Mouse (Mus musculus) hindbrain, embryonic 12.5 days (tissue): ENCODE data around the gene Atp8b2. TPM values are rescaled to one million over a fixed set of nuclear protein-coding genes. Genes with fewer than 3 reads are reported as not detected.

Experiments used
- ATAC-seq: fragments of 200-750 bp; cut with Nextera tagmentation; 2 replicates; pipeline ENCODE4 v1.8.0; 2017; ENCODE audit warnings: moderate TSS enrichment; ENCODE audit not compliant: low FRiP score
- H3K27ac ChIP-seq: fragments of 300-500 bp; sonication (generic); 2 replicates; pipeline ENCODE4 v1.5.1; 2016; ENCODE audit warnings: mild to moderate bottlenecking
- H3K27me3 ChIP-seq: fragments of 300-500 bp; sonication (generic); 2 replicates; pipeline ENCODE4 v1.6.1; 2016; ENCODE audit warnings: mild to moderate bottlenecking
- H3K36me3 ChIP-seq: fragments of 300-500 bp; sonication (generic); 2 replicates; pipeline ENCODE4 v1.6.1; 2016; ENCODE audit warnings: mild to moderate bottlenecking
- H3K4me1 ChIP-seq: fragments of 300-500 bp; sonication (generic); 2 replicates; pipeline ENCODE4 v1.6.1; 2016
- H3K4me2 ChIP-seq: fragments of 300-500 bp; sonication (generic); replicated peaks from 2 replicates; pipeline ENCODE4 v1.6.1; 2016; ENCODE audit warnings: mild to moderate bottlenecking
- H3K4me3 ChIP-seq: fragments of 300-500 bp; sonication (generic); 2 replicates; pipeline ENCODE4 v1.5.1; 2016; ENCODE audit warnings: mild to moderate bottlenecking
- H3K9ac ChIP-seq: fragments of 300-500 bp; sonication (generic); 2 replicates; pipeline ENCODE4 v1.6.1; 2016; ENCODE audit warnings: mild to moderate bottlenecking, moderate library complexity
- H3K9me3 ChIP-seq: fragments of 300-500 bp; sonication (generic); replicated peaks from 2 replicates; pipeline ENCODE4 v1.6.1; 2016; ENCODE audit warnings: mild to moderate bottlenecking
- WGBS: fragments of 180-500 bp; shearing (Covaris S2); methylation state at CpG from one replicate; pipeline ENCODE4 v1.1.7; 2016; 5-methylcytosine and 5-hydroxymethylcytosine counted together
- polyA plus RNA-seq: library from polyadenylated mRNA; unstranded; fragments of >200 nt; fragmentation: Nextera tagmentation; extraction: Ambion mirVana; gene quantifications from 2 replicates; pipeline ENCODE4 v1.2.1, GENCODE M21; 2016

Gene Atp8b2
- polyA plus RNA-seq, 1 experiment from 2014 or later: 22.8 TPM

GRCm38 (mm10) chr3:89912543-89913391, 50.5 kb downstream of the Atp8b2 start, which contains the start of gene Il6ra:
Gene Il6ra, minus strand, starts transcription at chr3:89913196.
- 1% methylated on average over 65 of the region's 75 CpGs for WGBS
- H3K4me2 ChIP-seq: peak within 1 kb of the TSS; percentile 99
- H3K4me3 ChIP-seq: peak within 1 kb of the TSS; percentile 51
- no peaks in the 10 kb centered on the region for H3K9me3 ChIP-seq
- peaks cover 16% of the 10 kb centered on the region for H3K4me1 ChIP-seq
- H3K27ac ChIP-seq: no peak within 1 kb of the TSS
- H3K36me3 ChIP-seq: no peaks in the 10 kb centered on the region
- peaks cover 45% of the 10 kb centered on the region for H3K27me3 ChIP-seq
- H3K9ac ChIP-seq: peak within 1 kb of the TSS; percentile 61
- ATAC-seq: peak; percentile 73

GRCm38 (mm10) chr3:89912108-89912542, 51.2 kb downstream of the Atp8b2 start:
- ATAC-seq: 0 out of 2 replicates have a peak, but pooled peaks have one; percentile 40
- Histone ChIP-seq H3K4me1 (peaks cover 16% of the 10 kb centered on the region), H3K9me3 (no peaks in the 10 kb centered on the region), H3K27me3 (peaks cover 45% of the 10 kb centered on the region), H3K9ac (no peak overlapping the region), H3K4me2 (peak overlapping the region; percentile 99), H3K36me3 (no peaks in the 10 kb centered on the region), H3K27ac (no peak overlapping the region), H3K4me3 (peak overlapping the region; percentile 51; the same call in 1 of the 2 replicates)
- 41% methylated on average over 6 of the region's 6 CpGs for WGBS

- peaks cover 45% of the 10 kb centered on the region for H3K27me3 ChIP-seq
Measured at GRCm38 (mm10) chr3:89911207-89911606, 52.1 kb downstream of the Atp8b2 start.

GRCm38 (mm10) chr3:89909703-89910542, 53.4 kb downstream of the Atp8b2 start:
- H3K27me3 ChIP-seq: peaks cover 45% of the 10 kb centered on the region
- no peaks in the 10 kb centered on the region for H3K9me3 ChIP-seq

More at GRCm38 (mm10) chr3:89911207-89911606, 52.1 kb downstream of the Atp8b2 start:
- Histone ChIP-seq H3K9me3 (no peaks in the 10 kb centered on the region), H3K27ac (no peak overlapping the region), H3K9ac (no peak overlapping the region), H3K4me3 (no peak overlapping the region), H3K4me2 (no peak overlapping the region), H3K4me1 (peaks cover 16% of the 10 kb centered on the region), H3K36me3 (no peaks in the 10 kb centered on the region)
- ATAC-seq: no peak
- 82% methylated on average over 3 of the region's 3 CpGs for WGBS

GRCm38 (mm10) chr3:89908836-89909235, 54.5 kb downstream of the Atp8b2 start:
- H3K27ac ChIP-seq: no peak overlapping the region
- H3K27me3 ChIP-seq: peaks cover 35% of the 10 kb centered on the region
- H3K9ac ChIP-seq: no peak overlapping the region
- H3K36me3 ChIP-seq: no peaks in the 10 kb centered on the region
- no peaks in the 10 kb centered on the region for H3K9me3 ChIP-seq
- no peak overlapping the region for H3K4me3 ChIP-seq
- WGBS: 89% methylated on average over 6 of the region's 6 CpGs
- H3K4me2 ChIP-seq: no peak overlapping the region
- ATAC-seq: no peak
- H3K4me1 ChIP-seq: peaks cover 16% of the 10 kb centered on the region

More at GRCm38 (mm10) chr3:89909703-89910542, 53.4 kb downstream of the Atp8b2 start:
- H3K4me3 ChIP-seq: no peak overlapping the region
- peaks cover 16% of the 10 kb centered on the region for H3K4me1 ChIP-seq
- no peak for ATAC-seq
- H3K36me3 ChIP-seq: no peaks in the 10 kb centered on the region
- H3K27ac ChIP-seq: no peak overlapping the region
- WGBS: 59% methylated on average over 5 of the region's 5 CpGs
- H3K9ac ChIP-seq: no peak overlapping the region
- H3K4me2 ChIP-seq: no peak overlapping the region

- Histone ChIP-seq H3K27me3 (peaks cover 25% of the 10 kb centered on the region), H3K4me1 (0 out of 2 replicates have a peak, but pooled peaks cover 10% of the 10 kb centered on the region), H3K27ac (no peak overlapping the region), H3K36me3 (no peaks in the 10 kb centered on the region), H3K4me3 (no peak overlapping the region), H3K4me2 (no peak overlapping the region), H3K9ac (no peak overlapping the region), H3K9me3 (no peaks in the 10 kb centered on the region)
- no peak for ATAC-seq
- WGBS: 82% methylated on average over 3 of the region's 3 CpGs
Measured at GRCm38 (mm10) chr3:89907846-89908245, 55.5 kb downstream of the Atp8b2 start.

- Histone ChIP-seq H3K9me3 (no peaks in the 10 kb centered on the region), H3K27ac (no peak overlapping the region), H3K4me1 (0 out of 2 replicates have a peak, but pooled peaks cover 3% of the 10 kb centered on the region), H3K9ac (no peak overlapping the region), H3K36me3 (no peaks in the 10 kb centered on the region), H3K4me3 (no peak overlapping the region), H3K4me2 (no peak overlapping the region), H3K27me3 (no peaks in the 10 kb centered on the region)
- 59% methylated on average over 8 of the region's 8 CpGs for WGBS
- ATAC-seq: no peak
Measured at GRCm38 (mm10) chr3:89899511-89899908, 63.8 kb downstream of the Atp8b2 start.

GRCm38 (mm10) chr3:89898870-89899510, 64.3 kb downstream of the Atp8b2 start:
- Histone ChIP-seq H3K27me3 (no peaks in the 10 kb centered on the region), H3K27ac (no peak overlapping the region), H3K4me2 (no peak overlapping the region), H3K9me3 (no peaks in the 10 kb centered on the region), H3K4me1 (0 out of 2 replicates have a peak, but pooled peaks cover 3% of the 10 kb centered on the region), H3K36me3 (no peaks in the 10 kb centered on the region), H3K4me3 (no peak overlapping the region), H3K9ac (no peak overlapping the region)
- no peak for ATAC-seq
- 60% methylated on average over 5 of the region's 5 CpGs for WGBS

- no peak overlapping the region for H3K4me2 ChIP-seq
- WGBS: 76% methylated on average over 10 of the region's 10 CpGs
- H3K36me3 ChIP-seq: no peaks in the 10 kb centered on the region
- H3K9me3 ChIP-seq: no peaks in the 10 kb centered on the region
- no peaks in the 10 kb centered on the region for H3K27me3 ChIP-seq
- no peak overlapping the region for H3K4me3 ChIP-seq
- no peak overlapping the region for H3K27ac ChIP-seq
- H3K9ac ChIP-seq: no peak overlapping the region
- ATAC-seq: no peak
- H3K4me1 ChIP-seq: 0 out of 2 replicates have a peak, but pooled peaks cover 3% of the 10 kb centered on the region
Measured at GRCm38 (mm10) chr3:89898011-89898410, 65.3 kb downstream of the Atp8b2 start.

GRCm38 (mm10) chr3:89897204-89897796, 66.0 kb downstream of the Atp8b2 start:
- Histone ChIP-seq H3K4me3 (no peak overlapping the region), H3K27ac (no peak overlapping the region), H3K4me2 (no peak overlapping the region), H3K9ac (no peak overlapping the region), H3K27me3 (no peaks in the 10 kb centered on the region), H3K4me1 (0 out of 2 replicates have a peak, but pooled peaks cover 3% of the 10 kb centered on the region), H3K9me3 (no peaks in the 10 kb centered on the region), H3K36me3 (no peaks in the 10 kb centered on the region)
- ATAC-seq: no peak
- WGBS: 66% methylated on average over 8 of the region's 8 CpGs

GRCm38 (mm10) chr3:89896571-89896970, 66.7 kb downstream of the Atp8b2 start:
- Histone ChIP-seq H3K36me3 (no peaks in the 10 kb centered on the region), H3K9ac (no peak overlapping the region), H3K9me3 (no peaks in the 10 kb centered on the region), H3K4me2 (no peak overlapping the region), H3K4me1 (0 out of 2 replicates have a peak, but pooled peaks cover 3% of the 10 kb centered on the region), H3K4me3 (no peak overlapping the region), H3K27ac (no peak overlapping the region), H3K27me3 (no peaks in the 10 kb centered on the region)
- 15% methylated on average over 5 of the region's 5 CpGs for WGBS
- no peak for ATAC-seq
